Mouse (Mus musculus): ENCODE results near the gene Chek2. TPM values are rescaled to one million over a fixed set of nuclear protein-coding genes. Genes with fewer than 3 reads are reported as not detected.
A peak's percentile ranks its signal among the peaks of the same experiment; 100 is the strongest.

Chek2 gene
- total and polyA plus RNA-seq, 2 experiments from 2014 or later: 2.6 to 3.2 TPM

DNA sequence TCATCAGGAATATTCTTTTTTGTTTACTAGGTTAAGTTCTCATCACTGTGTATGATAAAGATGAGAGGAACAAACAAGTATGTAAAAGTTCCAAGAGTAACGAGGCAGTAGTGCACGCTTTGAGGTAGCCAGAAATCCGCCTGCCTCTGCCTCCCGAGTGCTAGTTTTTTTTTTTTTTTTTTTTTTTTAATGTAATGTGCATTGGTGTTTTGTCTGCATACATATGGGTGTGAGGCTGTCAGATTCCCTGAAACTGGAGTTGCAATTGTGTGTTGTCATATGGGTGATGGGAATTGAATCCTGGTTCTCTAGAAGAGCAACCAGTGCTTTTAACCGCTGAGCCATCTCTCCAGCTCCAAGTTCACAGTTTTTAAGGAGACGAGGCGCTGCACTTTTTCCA is 39.3 kb downstream of the Chek2 start:
- WGBS: 56% methylated on average over 7 of the region's 7 CpGs
- Histone ChIP-seq H3K4me3 (ENCODE audit: low read depth, low read length) (peak overlapping the region; percentile 87), H3K4me1 (ENCODE audit: insufficient read depth, low read length) (no peaks in the 10 kb centered on the region; the same call in 1 of the 2 replicates), H3K9ac (replicated peaks; ENCODE audit: low read length, poor library complexity, severe bottlenecking) (peak overlapping the region; percentile 86), H3K36me3 (ENCODE audit: insufficient read depth, low read length) (no peaks in the 10 kb centered on the region), H3K27ac (ENCODE audit: low read depth, low read length) (peak overlapping the region; percentile 80), H3K4me2 (ENCODE audit: low read depth, low read length, poor library complexity, severe bottlenecking) (peak overlapping the region; percentile 94), H3K9me3 (ENCODE audit: low read length) (no peaks in the 10 kb centered on the region), H3K27me3 (ENCODE audit: insufficient read depth, low read length) (no peaks in the 10 kb centered on the region)
- TF ChIP-seq CTCF (IDR thresholded peaks at IDR 0.05): no peak
- ATAC-seq (ENCODE audit: low FRiP score): no peak
- DNase-seq (ENCODE audit: low spot score): no peak

- H3K9me3 ChIP-seq (ENCODE audit: low read length): no peaks in the 10 kb centered on the region
- peak within 1 kb of the TSS; percentile 80 for H3K27ac ChIP-seq (ENCODE audit: low read depth, low read length)
- peak within 1 kb of the TSS; percentile 86 for H3K9ac ChIP-seq (replicated peaks; ENCODE audit: low read length, poor library complexity, severe bottlenecking)
- H3K27me3 ChIP-seq (ENCODE audit: insufficient read depth, low read length): no peaks in the 10 kb centered on the region
- WGBS: under 1% methylated on average over 56 of the region's 101 CpGs
- H3K4me2 ChIP-seq (ENCODE audit: low read depth, low read length, poor library complexity, severe bottlenecking): peak within 1 kb of the TSS; percentile 94
- DNase-seq (ENCODE audit: low spot score) (peak; percentile 93), ATAC-seq (ENCODE audit: low FRiP score) (peak; percentile 88)
- peak within 1 kb of the TSS; percentile 87 for H3K4me3 ChIP-seq (ENCODE audit: low read depth, low read length)
- H3K4me1 ChIP-seq (ENCODE audit: insufficient read depth, low read length): no peaks in the 10 kb centered on the region; the same call in 1 of the 2 replicates
- TF ChIP-seq CTCF (IDR thresholded peaks at IDR 0.05): no peak
- H3K36me3 ChIP-seq (ENCODE audit: insufficient read depth, low read length): no peaks in the 10 kb centered on the region
These were observed 40.0 kb downstream of the Chek2 start, which contains the start of gene Ttc28 for GRCm38 (mm10) chr5:110879584-110880374. Gene Ttc28 (plus strand): TSS chr5:110879803.

DNA sequence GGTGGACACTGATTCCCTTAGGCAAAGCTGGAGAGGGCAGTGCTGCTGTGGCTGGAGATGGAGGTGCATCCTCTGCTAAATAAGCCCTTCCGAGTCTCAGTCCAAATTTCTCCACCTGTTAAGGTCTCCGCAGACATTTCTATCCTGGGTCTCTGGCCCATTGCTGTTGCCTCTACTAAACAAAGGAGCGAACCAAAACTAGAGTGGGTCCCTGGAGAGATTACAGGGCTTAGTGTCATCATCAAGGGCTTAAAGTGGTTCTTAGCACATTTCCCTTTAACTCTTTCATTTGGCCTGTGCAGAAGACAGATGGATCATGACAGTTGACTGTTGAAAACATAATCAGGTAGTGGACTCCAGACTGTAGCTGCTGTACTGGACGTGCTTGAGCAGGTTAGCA is 48.8 kb downstream of the Chek2 start:
- 64% methylated on average over 4 of the region's 4 CpGs for WGBS
- no peaks in the 10 kb centered on the region for H3K27me3 ChIP-seq (ENCODE audit: insufficient read depth, low read length)
- ATAC-seq (ENCODE audit: low FRiP score) (no peak), DNase-seq (ENCODE audit: low spot score) (peak; percentile 50)
- peaks cover 6% of the 10 kb centered on the region; the same call in 1 of the 2 replicates for H3K36me3 ChIP-seq (ENCODE audit: insufficient read depth, low read length)
- no peaks in the 10 kb centered on the region for H3K4me1 ChIP-seq (ENCODE audit: insufficient read depth, low read length)
- H3K9ac ChIP-seq (replicated peaks; ENCODE audit: low read length, poor library complexity, severe bottlenecking): no peak overlapping the region
- no peaks in the 10 kb centered on the region for H3K9me3 ChIP-seq (ENCODE audit: low read length)
- H3K4me2 ChIP-seq (ENCODE audit: low read depth, low read length, poor library complexity, severe bottlenecking): no peak overlapping the region
- H3K27ac ChIP-seq (ENCODE audit: low read depth, low read length): no peak overlapping the region
- no peak for TF ChIP-seq CTCF (IDR thresholded peaks at IDR 0.05)
- H3K4me3 ChIP-seq (ENCODE audit: low read depth, low read length): no peak overlapping the region

- Histone ChIP-seq H3K36me3 (ENCODE audit: insufficient read depth, low read length) (peaks cover 11% of the 10 kb centered on the region), H3K27me3 (ENCODE audit: insufficient read depth, low read length) (no peaks in the 10 kb centered on the region), H3K27ac (ENCODE audit: low read depth, low read length) (no peak overlapping the region), H3K4me3 (ENCODE audit: low read depth, low read length) (no peak overlapping the region), H3K4me2 (ENCODE audit: low read depth, low read length, poor library complexity, severe bottlenecking) (no peak overlapping the region), H3K9ac (replicated peaks; ENCODE audit: low read length, poor library complexity, severe bottlenecking) (no peak overlapping the region), H3K9me3 (ENCODE audit: low read length) (no peaks in the 10 kb centered on the region), H3K4me1 (ENCODE audit: insufficient read depth, low read length) (no peaks in the 10 kb centered on the region)
- no peak for TF ChIP-seq CTCF (IDR thresholded peaks at IDR 0.05)
- no peak for ATAC-seq (ENCODE audit: low FRiP score)
- WGBS: 80% methylated on average over 1 of the region's 1 CpGs
- DNase-seq (ENCODE audit: low spot score): no peak
These were observed 50.2 kb downstream of the Chek2 start for GRCm38 (mm10) chr5:110889945-110890344.

- no peak for ATAC-seq (ENCODE audit: low FRiP score)
These were observed 50.8 kb downstream of the Chek2 start for GRCm38 (mm10) chr5:110890561-110890960.

GRCm38 (mm10) chr5:110897114-110897788 is 57.5 kb downstream of the Chek2 start:
- no peak overlapping the region for H3K27ac ChIP-seq (ENCODE audit: low read depth, low read length)
- H3K4me1 ChIP-seq (ENCODE audit: insufficient read depth, low read length): no peaks in the 10 kb centered on the region
- ATAC-seq (ENCODE audit: low FRiP score) (peak; percentile 41; the same call in 1 of the 2 replicates), DNase-seq (ENCODE audit: low spot score) (peak; percentile 25)
- no peaks in the 10 kb centered on the region for H3K27me3 ChIP-seq (ENCODE audit: insufficient read depth, low read length)
- H3K4me2 ChIP-seq (ENCODE audit: low read depth, low read length, poor library complexity, severe bottlenecking): no peak overlapping the region
- no peak overlapping the region for H3K9ac ChIP-seq (replicated peaks; ENCODE audit: low read length, poor library complexity, severe bottlenecking)
- no peak overlapping the region for H3K4me3 ChIP-seq (ENCODE audit: low read depth, low read length)
- 12% methylated on average over 7 of the region's 7 CpGs for WGBS
- TF ChIP-seq CTCF (IDR thresholded peaks at IDR 0.05): no peak
- no peaks in the 10 kb centered on the region for H3K9me3 ChIP-seq (ENCODE audit: low read length)
- peaks cover 9% of the 10 kb centered on the region for H3K36me3 ChIP-seq (ENCODE audit: insufficient read depth, low read length)

More at GRCm38 (mm10) chr5:110890561-110890960, 50.8 kb downstream of the Chek2 start:
- Histone ChIP-seq H3K9me3 (ENCODE audit: low read length) (no peaks in the 10 kb centered on the region), H3K4me2 (ENCODE audit: low read depth, low read length, poor library complexity, severe bottlenecking) (no peak overlapping the region), H3K27me3 (ENCODE audit: insufficient read depth, low read length) (no peaks in the 10 kb centered on the region), H3K27ac (ENCODE audit: low read depth, low read length) (no peak overlapping the region), H3K9ac (replicated peaks; ENCODE audit: low read length, poor library complexity, severe bottlenecking) (no peak overlapping the region), H3K4me3 (ENCODE audit: low read depth, low read length) (no peak overlapping the region), H3K36me3 (ENCODE audit: insufficient read depth, low read length) (peaks cover 13% of the 10 kb centered on the region), H3K4me1 (ENCODE audit: insufficient read depth, low read length) (no peaks in the 10 kb centered on the region)
- no peak for TF ChIP-seq CTCF (IDR thresholded peaks at IDR 0.05)
- 96% methylated on average over 3 of the region's 3 CpGs for WGBS
- DNase-seq (ENCODE audit: low spot score): no peak
